Mouse (Mus musculus) lung, embryonic 15.5 days (tissue): Measurements from ENCODE around the gene Ranbp3l. TPM values are rescaled to one million over a fixed set of nuclear protein-coding genes. Genes with fewer than 3 reads are reported as not detected.

Experiments used
- ATAC-seq: fragments of 200-750 bp; cut with Nextera tagmentation; 2 replicates; pipeline ENCODE4 v1.8.0; 2017; ENCODE audit warnings: moderate number of reproducible peaks, borderline replicate concordance; ENCODE audit not compliant: low FRiP score, low TSS enrichment; ENCODE audit errors: extremely low read depth
- H3K27ac ChIP-seq: fragments of 300-500 bp; sonication (generic); 2 replicates; pipeline ENCODE4 v1.5.1; 2015; ENCODE audit warnings: moderate library complexity, mild to moderate bottlenecking, inconsistent platforms
- H3K27me3 ChIP-seq: fragments of 300-500 bp; sonication (generic); 2 replicates; pipeline ENCODE4 v1.6.1; 2015; ENCODE audit warnings: inconsistent platforms
- H3K36me3 ChIP-seq: fragments of 300-500 bp; sonication (generic); 2 replicates; pipeline ENCODE4 v1.6.1; 2015; ENCODE audit warnings: inconsistent platforms
- H3K4me1 ChIP-seq: fragments of 300-500 bp; sonication (generic); 2 replicates; pipeline ENCODE4 v1.6.1; 2015; ENCODE audit warnings: inconsistent platforms
- H3K4me2 ChIP-seq: fragments of 300-500 bp; sonication (generic); 2 replicates; pipeline ENCODE4 v1.6.1; 2015; ENCODE audit warnings: inconsistent platforms, mild to moderate bottlenecking, moderate library complexity
- H3K4me3 ChIP-seq: fragments of 300-500 bp; sonication (generic); 2 replicates; pipeline ENCODE4 v1.5.1; 2015; ENCODE audit warnings: mild to moderate bottlenecking, inconsistent platforms
- H3K9ac ChIP-seq: fragments of 300-500 bp; sonication (generic); 2 replicates; pipeline ENCODE4 v1.6.1; 2015; ENCODE audit warnings: inconsistent platforms
- H3K9me3 ChIP-seq: fragments of 300-500 bp; sonication (generic); 2 replicates; pipeline ENCODE4 v1.6.1; 2016; ENCODE audit warnings: inconsistent platforms
- WGBS: fragments of 180-500 bp; shearing (Covaris S2); methylation state at CpG from one replicate; pipeline ENCODE4 v1.1.7; 2015; 5-methylcytosine and 5-hydroxymethylcytosine counted together
- polyA plus RNA-seq: library from polyadenylated mRNA; unstranded; fragments of >200 nt; fragmentation: Nextera tagmentation; extraction: Ambion mirVana; gene quantifications from 2 replicates; pipeline ENCODE4 v1.2.1, GENCODE M21; 2015

The Ranbp3l gene
- polyA plus RNA-seq, 1 experiment from 2014 or later: 0.49 TPM

DNA sequence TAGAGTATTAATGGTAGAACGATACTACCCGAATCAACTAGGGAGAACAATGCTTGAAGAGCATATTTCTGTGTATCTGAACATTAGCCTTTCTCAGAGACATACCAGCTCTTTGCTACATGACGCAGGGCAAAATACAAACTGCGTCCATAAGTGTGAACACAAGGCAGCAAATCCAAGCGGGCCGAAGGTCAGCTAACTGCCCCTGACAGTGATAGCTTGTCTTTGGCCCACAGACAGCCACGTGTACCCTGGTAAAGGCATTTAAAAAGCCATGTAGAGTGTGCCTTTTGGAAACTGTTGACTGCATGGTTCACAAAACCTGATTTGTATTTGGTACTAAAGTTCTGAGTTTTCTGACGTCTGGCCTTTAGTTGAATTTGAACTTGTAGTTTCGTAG lies 115.0 kb downstream of the Ranbp3l start:
- 0 out of 2 replicates have a peak, but pooled peaks cover 7% of the 10 kb centered on the region for H3K36me3 ChIP-seq
- H3K9me3 ChIP-seq: no peaks in the 10 kb centered on the region
- no peak overlapping the region for H3K4me2 ChIP-seq
- H3K4me3 ChIP-seq: no peak overlapping the region
- H3K9ac ChIP-seq: no peak overlapping the region
- no peaks in the 10 kb centered on the region for H3K27me3 ChIP-seq
- ATAC-seq: no peak
- peaks cover 24% of the 10 kb centered on the region for H3K4me1 ChIP-seq
- 73% methylated on average over 9 of the region's 9 CpGs for WGBS
- H3K27ac ChIP-seq: no peak overlapping the region

DNA sequence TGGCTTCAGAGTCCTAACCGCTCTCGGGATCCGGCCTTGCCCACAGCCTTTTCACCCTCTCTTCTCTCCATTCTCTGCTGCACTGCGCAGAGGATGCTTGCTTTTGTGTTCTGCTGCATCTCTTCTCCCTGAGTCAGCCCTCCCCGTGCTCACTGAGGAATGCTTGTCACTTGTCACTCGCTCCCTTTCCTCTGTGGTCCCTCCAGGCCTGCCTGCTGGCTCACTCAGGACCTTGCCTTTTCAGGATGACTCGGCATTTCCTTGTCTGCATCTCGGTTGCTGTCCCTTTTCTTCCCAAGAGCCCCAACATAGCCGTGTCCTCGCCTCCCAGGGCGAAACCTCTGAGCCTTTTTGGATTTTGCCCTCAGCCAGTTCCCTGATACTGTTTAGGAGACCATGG lies 119.1 kb downstream of the Ranbp3l start:
- 73% methylated on average over 11 of the region's 11 CpGs for WGBS

DNA sequence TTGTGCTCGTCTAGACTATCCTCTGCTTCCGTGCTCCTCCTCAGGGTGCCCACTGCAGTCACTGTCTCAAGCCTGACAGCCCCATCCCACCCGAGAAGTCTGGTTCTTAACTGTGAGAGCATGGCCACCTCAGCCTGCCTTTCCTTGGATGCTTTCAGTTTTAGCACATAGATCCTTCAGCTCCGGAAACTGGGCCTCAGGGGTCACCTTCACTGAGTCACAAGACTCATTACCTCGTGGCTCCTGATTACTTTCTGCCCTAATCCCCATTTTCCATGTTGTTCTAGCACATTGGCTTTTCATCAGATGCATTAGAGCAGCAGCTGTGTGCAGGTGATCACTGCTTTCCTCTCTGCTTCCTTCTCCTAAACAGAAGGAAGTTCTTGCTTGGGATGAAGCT lies 119.7 kb downstream of the Ranbp3l start:
- Histone ChIP-seq H3K4me2 (no peak overlapping the region), H3K27ac (no peak overlapping the region)
- 73% methylated on average over 5 of the region's 5 CpGs for WGBS

More for the DNA sequence above, 119.1 kb downstream of the Ranbp3l start:
- H3K4me3 ChIP-seq: no peak overlapping the region
- no peak for ATAC-seq
- 0 out of 2 replicates have a peak, but pooled peaks cover 7% of the 10 kb centered on the region for H3K36me3 ChIP-seq
- H3K4me1 ChIP-seq: peaks cover 6% of the 10 kb centered on the region; the same call in 1 of the 2 replicates
- H3K9ac ChIP-seq: no peak overlapping the region
- H3K4me2 ChIP-seq: no peak overlapping the region
- no peak overlapping the region for H3K27ac ChIP-seq
- H3K27me3 ChIP-seq: no peaks in the 10 kb centered on the region
- H3K9me3 ChIP-seq: no peaks in the 10 kb centered on the region

DNA sequence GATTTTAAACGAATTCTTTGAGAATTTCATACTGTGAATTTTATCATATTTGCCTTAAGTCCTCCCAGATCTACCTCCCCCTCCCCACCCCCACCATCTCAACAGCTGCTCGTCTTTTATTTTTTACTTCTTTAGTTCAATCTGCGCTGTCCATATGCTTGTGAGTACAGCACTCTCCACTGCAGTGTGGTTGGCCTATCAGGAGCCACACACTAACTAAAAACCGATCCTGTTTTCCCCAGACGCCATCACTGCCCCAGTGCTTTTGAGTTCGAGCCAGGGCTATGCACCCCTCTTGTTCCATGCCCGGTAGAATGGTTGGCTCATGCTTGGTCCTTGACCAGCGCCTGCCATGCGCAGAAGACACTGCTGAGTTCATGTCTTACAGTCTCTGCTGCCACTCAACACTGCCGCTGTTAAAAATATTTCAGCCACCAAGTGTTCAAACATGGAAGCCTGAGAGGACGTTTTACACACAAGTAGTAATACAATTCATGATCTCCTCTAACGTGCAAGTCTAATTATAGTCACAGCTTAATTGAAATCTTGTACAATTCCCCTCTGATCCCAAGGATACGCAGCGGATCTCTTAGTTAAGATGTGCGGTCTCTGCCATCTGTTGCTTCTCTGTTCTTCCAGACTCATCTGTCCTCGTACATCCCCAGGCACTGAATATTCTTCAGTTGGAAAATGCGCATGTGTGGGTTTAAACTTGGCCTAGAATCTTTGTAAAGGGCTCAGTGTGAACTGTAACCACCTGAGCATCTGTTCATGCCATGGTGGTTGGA lies 120.3 kb downstream of the Ranbp3l start:
- Histone ChIP-seq H3K4me3 (no peak overlapping the region), H3K27me3 (no peaks in the 10 kb centered on the region), H3K36me3 (0 out of 2 replicates have a peak, but pooled peaks cover 7% of the 10 kb centered on the region), H3K4me1 (peaks cover 6% of the 10 kb centered on the region; the same call in 1 of the 2 replicates), H3K4me2 (no peak overlapping the region), H3K9me3 (no peaks in the 10 kb centered on the region), H3K27ac (no peak overlapping the region), H3K9ac (no peak overlapping the region)
- ATAC-seq: no peak
- WGBS: 81% methylated on average over 17 of the region's 17 CpGs

More for the DNA sequence above, 119.7 kb downstream of the Ranbp3l start:
- Histone ChIP-seq H3K36me3 (0 out of 2 replicates have a peak, but pooled peaks cover 7% of the 10 kb centered on the region), H3K4me3 (no peak overlapping the region), H3K9ac (no peak overlapping the region), H3K4me1 (peaks cover 6% of the 10 kb centered on the region; the same call in 1 of the 2 replicates), H3K9me3 (no peaks in the 10 kb centered on the region), H3K27me3 (no peaks in the 10 kb centered on the region)
- no peak for ATAC-seq

DNA sequence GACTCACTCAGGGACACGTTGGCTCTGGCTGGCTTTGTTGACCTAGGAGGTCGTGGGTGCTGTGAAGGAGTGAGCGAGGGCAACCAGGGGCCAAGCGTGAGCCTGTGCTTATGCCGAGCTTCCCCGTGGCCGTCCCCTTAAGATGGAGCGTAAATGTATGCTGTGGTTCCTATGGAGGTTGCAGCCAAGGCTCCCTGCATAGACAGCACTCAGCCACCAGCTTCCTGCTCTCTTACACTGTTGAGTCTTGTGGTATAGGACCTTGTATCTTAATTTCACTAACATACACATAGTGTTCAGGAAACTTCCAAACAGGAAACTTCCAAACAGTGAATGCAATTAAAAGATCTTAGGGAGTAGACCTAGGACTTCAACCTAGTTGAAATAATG lies 120.9 kb downstream of the Ranbp3l start:
- H3K4me3 ChIP-seq: no peak overlapping the region
- no peak for ATAC-seq
- H3K4me1 ChIP-seq: peaks cover 6% of the 10 kb centered on the region; the same call in 1 of the 2 replicates
- H3K9ac ChIP-seq: no peak overlapping the region
- H3K27ac ChIP-seq: no peak overlapping the region
- H3K9me3 ChIP-seq: no peaks in the 10 kb centered on the region
- 47% methylated on average over 8 of the region's 8 CpGs for WGBS
- no peak overlapping the region for H3K4me2 ChIP-seq
- H3K27me3 ChIP-seq: no peaks in the 10 kb centered on the region
- H3K36me3 ChIP-seq: peaks cover 12% of the 10 kb centered on the region

DNA sequence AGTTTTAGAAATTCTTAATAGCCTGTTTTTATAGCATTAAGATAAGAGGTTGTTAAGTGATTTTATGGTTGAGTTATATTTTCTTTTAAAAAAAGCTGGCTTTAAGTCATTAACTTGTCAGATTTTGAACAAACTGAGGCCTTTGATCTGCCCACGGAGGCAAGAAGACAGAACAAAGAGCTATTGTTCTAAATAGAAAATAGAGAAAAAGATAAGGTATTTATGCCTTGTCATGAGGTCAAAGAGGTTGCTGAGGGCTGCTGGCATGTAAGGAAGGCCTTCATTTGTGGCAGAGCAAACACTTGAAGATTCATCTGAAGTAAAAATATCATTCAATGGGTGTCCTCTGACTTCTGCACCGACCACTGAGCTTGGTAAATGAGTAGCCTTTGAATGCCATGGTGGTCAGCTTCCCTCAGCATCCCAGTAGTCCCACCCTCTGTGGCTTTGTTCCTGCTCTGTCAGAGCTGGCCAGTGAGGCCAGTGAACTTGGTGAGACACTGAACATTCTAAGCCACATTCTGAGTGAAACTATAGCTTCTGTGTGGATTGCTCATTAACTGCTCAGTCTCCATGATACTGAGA lies 121.5 kb downstream of the Ranbp3l start:
- Histone ChIP-seq H3K4me2 (no peak overlapping the region), H3K4me1 (peaks cover 11% of the 10 kb centered on the region), H3K9me3 (no peaks in the 10 kb centered on the region), H3K27ac (no peak overlapping the region), H3K9ac (no peak overlapping the region), H3K36me3 (peaks cover 13% of the 10 kb centered on the region), H3K27me3 (no peaks in the 10 kb centered on the region), H3K4me3 (no peak overlapping the region)
- no peak for ATAC-seq
- WGBS: 34% methylated on average over 2 of the region's 2 CpGs

DNA sequence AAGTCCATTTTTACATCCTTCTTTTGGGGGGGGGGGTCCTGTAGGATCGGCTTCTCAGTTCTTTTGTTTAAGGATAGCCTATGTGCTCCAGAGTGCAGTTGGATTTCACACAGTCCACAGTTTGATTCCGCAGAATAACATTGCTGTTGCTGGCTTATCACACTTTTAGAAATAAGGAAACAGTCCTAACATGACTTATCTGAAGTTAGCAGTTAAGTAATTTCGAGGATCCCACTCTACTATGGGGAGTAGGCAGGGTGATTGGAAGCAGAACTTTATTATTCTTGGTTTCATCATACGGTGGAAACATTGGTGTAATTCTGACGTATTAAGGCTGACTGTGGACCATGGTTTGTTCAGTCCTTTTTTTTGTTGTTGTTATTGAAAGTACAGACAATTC lies 122.9 kb downstream of the Ranbp3l start:
- Histone ChIP-seq H3K4me3 (no peak overlapping the region), H3K36me3 (peaks cover 17% of the 10 kb centered on the region), H3K27ac (no peak overlapping the region), H3K4me2 (no peak overlapping the region), H3K27me3 (no peaks in the 10 kb centered on the region), H3K4me1 (peaks cover 20% of the 10 kb centered on the region), H3K9ac (no peak overlapping the region), H3K9me3 (no peaks in the 10 kb centered on the region)
- 80% methylated on average over 5 of the region's 5 CpGs for WGBS
- ATAC-seq: no peak

DNA sequence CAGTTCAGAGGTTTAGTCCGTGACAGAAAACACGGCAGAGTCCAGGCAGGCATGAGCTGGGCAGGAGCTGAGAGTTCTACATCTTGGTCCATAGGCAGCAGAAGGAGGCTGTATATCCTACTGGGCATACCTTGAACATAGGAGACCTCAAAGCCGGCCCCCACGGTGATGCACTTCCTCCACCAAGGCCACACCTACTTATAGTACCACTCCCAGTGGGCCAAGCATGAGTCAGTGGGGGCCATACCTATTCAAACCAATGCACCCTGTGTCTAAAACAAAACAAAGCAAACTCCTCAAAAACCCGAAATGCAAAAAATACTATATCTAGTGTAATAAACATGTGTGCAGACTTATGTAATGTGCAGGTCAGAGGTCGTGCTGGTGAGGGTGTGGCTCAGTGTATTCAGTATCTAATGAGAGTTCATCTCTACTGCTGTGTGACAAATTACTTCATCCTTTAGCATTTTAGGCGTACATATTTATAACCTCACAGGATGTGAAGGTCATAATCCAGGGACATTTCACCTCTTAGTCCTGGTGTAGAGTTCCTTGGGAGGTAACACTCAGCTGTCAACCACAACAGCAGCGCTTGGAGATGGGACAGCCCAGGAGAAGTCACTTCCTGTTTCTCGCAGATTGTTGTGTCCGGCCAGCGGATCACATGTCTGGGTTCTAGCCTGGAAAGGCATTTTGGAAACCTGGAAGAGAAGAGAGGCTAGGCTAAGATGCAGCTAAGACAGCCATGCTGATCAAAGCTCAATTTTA lies 126.0 kb downstream of the Ranbp3l start:
- Histone ChIP-seq H3K27ac (peak overlapping the region; percentile 67), H3K27me3 (no peaks in the 10 kb centered on the region), H3K36me3 (peaks cover 20% of the 10 kb centered on the region), H3K9ac (no peak overlapping the region), H3K4me3 (0 out of 2 replicates have a peak overlapping the region, but pooled peaks have one; percentile 14), H3K4me1 (peaks cover 18% of the 10 kb centered on the region), H3K9me3 (no peaks in the 10 kb centered on the region), H3K4me2 (peak overlapping the region; percentile 45)
- peak; percentile 68; the same call in 1 of the 2 replicates for ATAC-seq
- WGBS: 51% methylated on average over 11 of the region's 11 CpGs

DNA sequence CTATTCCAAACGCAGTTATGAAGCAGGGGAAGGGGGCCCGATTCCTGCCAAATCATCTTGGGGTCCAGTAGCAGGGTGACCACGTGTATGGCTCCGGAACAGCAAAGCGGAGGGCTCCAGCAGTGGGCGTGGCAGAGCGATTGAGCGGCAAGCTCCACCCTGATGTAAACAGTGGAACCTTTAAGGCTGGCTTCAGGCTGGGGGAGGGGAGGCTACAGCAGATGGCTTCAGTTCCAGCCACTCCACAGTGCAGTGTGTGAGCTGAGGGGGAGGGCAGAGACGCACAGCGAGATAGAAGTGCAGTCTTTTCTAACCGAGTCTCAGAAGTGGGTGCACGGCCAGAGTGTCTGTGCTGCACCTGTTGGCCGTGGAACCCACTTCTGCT lies 126.6 kb downstream of the Ranbp3l start:
- peak overlapping the region; percentile 45 for H3K4me2 ChIP-seq
- no peaks in the 10 kb centered on the region for H3K27me3 ChIP-seq
- H3K36me3 ChIP-seq: peaks cover 24% of the 10 kb centered on the region
- peak overlapping the region; percentile 67 for H3K27ac ChIP-seq
- 0 out of 2 replicates have a peak overlapping the region, but pooled peaks have one; percentile 14 for H3K4me3 ChIP-seq
- H3K9ac ChIP-seq: no peak overlapping the region
- H3K9me3 ChIP-seq: no peaks in the 10 kb centered on the region
- peaks cover 17% of the 10 kb centered on the region for H3K4me1 ChIP-seq
- WGBS: 3% methylated on average over 13 of the region's 13 CpGs
- peak; percentile 97 for ATAC-seq

DNA sequence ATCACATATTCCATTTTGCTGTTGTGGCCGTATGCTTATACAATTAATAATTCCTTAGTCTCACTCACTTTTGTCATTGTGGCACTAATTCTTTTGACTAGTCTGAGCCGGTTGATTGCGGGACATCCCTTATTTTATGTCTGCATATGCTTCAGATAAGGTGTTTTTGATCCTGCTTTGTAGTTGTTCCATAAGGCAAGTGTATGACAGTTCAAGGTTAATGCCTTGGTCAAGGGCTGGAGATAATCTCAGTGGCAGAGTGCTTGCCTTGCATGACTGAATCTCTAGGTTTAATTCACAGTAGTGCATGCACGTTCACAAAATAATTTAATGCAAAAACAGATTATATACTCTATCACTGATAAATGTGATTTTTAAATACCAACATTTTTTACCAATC lies 129.1 kb downstream of the Ranbp3l start:
- Histone ChIP-seq H3K9ac (no peak overlapping the region), H3K9me3 (no peaks in the 10 kb centered on the region), H3K27ac (no peak overlapping the region), H3K4me1 (peaks cover 17% of the 10 kb centered on the region), H3K4me2 (no peak overlapping the region), H3K27me3 (no peaks in the 10 kb centered on the region), H3K36me3 (peaks cover 46% of the 10 kb centered on the region), H3K4me3 (no peak overlapping the region)
- WGBS: 83% methylated on average over 4 of the region's 4 CpGs
- no peak for ATAC-seq

DNA sequence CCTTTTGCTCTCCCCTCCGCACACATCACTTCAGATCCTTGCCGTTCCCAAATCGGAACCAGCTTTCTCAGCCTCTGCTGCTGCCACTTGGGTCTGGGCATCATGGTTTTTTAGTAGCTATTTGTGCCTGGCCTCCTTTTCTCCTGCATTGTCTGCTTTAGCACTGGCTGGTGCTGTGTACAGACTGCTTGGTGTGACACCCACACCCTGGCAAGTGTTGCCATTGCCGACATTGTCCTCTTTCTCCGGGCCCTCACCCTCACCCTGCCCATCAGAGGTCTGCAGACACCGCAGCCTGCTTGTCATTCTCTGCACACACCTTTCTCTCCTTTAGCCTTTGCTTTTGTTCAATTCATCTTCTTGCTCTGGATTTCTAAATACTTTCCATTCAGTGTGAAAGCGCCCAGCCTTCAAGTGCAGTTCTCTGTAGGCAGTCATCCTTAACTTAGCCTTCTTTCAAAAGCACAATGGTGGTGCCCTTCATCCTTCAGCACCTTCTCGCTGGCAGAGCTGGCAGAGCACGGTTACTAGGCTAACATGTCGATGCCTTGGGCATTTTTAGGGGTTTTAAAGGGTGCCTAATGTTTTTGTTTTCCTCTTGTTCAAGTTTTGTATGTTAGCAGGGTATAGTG lies 132.8 kb downstream of the Ranbp3l start:
- Histone ChIP-seq H3K4me3 (no peak overlapping the region), H3K27me3 (no peaks in the 10 kb centered on the region), H3K9ac (no peak overlapping the region), H3K4me2 (no peak overlapping the region), H3K27ac (no peak overlapping the region), H3K4me1 (0 out of 2 replicates have a peak, but pooled peaks cover 3% of the 10 kb centered on the region), H3K9me3 (no peaks in the 10 kb centered on the region), H3K36me3 (peaks cover 56% of the 10 kb centered on the region)
- WGBS: 93% methylated on average over 10 of the region's 10 CpGs
- ATAC-seq: no peak
